Mouse (Mus musculus): ENCODE data around the gene Alg13. TPM values are rescaled to one million over a fixed set of nuclear protein-coding genes. Genes with fewer than 3 reads are reported as not detected.

The Alg13 gene
- total and polyA plus RNA-seq, 2 experiments from 2014 or later: 12.6 to 22.8 TPM

- peak overlapping the region; percentile 49 for H3K4me3 ChIP-seq (ENCODE audit: low read depth, low read length)
- no peaks in the 10 kb centered on the region for H3K4me1 ChIP-seq (ENCODE audit: insufficient read depth)
- no peak for DNase-seq
- no peaks in the 10 kb centered on the region for H3K9me3 ChIP-seq (ENCODE audit: low read length)
- TF ChIP-seq CTCF (IDR thresholded peaks at IDR 0.05; ENCODE audit: low read depth): peak; percentile 22; the same call in 1 of the 2 replicates
- H3K36me3 ChIP-seq (ENCODE audit: insufficient read depth): no peaks in the 10 kb centered on the region
- WGBS: 21% methylated on average over 39 of the region's 53 CpGs
- no peaks in the 10 kb centered on the region for H3K27me3 ChIP-seq (ENCODE audit: insufficient read depth, low read length)
- peak overlapping the region; percentile 66 for H3K4me2 ChIP-seq (ENCODE audit: low read depth)
- peak overlapping the region; percentile 54 for H3K9ac ChIP-seq
- peak overlapping the region; percentile 69 for H3K27ac ChIP-seq (ENCODE audit: low read depth, low read length)
- ATAC-seq: peak; percentile 72
Observed at GRCm38 (mm10) chrX:144318164-144318979, 768 bp downstream of the Alg13 start.

DNA sequence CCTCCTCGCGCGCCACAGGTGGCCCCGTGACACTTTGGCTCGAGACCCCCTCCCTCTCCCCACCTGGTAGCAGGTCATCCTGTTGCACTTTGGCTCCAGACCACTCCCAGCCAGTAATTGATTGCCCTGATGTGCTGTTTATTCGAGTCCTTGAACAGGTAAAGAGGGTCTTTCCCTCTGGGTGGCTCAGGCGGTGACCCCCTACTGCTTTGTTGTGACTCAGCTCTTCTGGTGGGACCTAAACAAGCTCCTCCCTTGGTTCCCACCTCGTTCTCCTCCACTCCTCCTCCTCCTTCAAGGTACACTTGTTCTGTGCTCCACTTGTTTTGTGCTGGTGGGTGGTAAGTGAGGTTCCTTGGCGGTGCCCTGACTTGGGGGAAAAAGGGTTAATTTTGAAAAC lies 1.8 kb downstream of the Alg13 start:
- 0 out of 2 replicates have a peak overlapping the region, but pooled peaks have one; percentile 11 for H3K4me3 ChIP-seq (ENCODE audit: low read depth, low read length)
- H3K4me1 ChIP-seq (ENCODE audit: insufficient read depth): no peaks in the 10 kb centered on the region
- no peaks in the 10 kb centered on the region for H3K9me3 ChIP-seq (ENCODE audit: low read length)
- DNase-seq (no peak), ATAC-seq (no peak)
- no peak for TF ChIP-seq CTCF (IDR thresholded peaks at IDR 0.05; ENCODE audit: low read depth)
- no peak overlapping the region for H3K9ac ChIP-seq
- H3K27ac ChIP-seq (ENCODE audit: low read depth, low read length): no peak overlapping the region
- no peaks in the 10 kb centered on the region for H3K36me3 ChIP-seq (ENCODE audit: insufficient read depth)
- H3K27me3 ChIP-seq (ENCODE audit: insufficient read depth, low read length): no peaks in the 10 kb centered on the region
- peak overlapping the region; percentile 66 for H3K4me2 ChIP-seq (ENCODE audit: low read depth)
- 54% methylated on average over 9 of the region's 9 CpGs for WGBS

DNA sequence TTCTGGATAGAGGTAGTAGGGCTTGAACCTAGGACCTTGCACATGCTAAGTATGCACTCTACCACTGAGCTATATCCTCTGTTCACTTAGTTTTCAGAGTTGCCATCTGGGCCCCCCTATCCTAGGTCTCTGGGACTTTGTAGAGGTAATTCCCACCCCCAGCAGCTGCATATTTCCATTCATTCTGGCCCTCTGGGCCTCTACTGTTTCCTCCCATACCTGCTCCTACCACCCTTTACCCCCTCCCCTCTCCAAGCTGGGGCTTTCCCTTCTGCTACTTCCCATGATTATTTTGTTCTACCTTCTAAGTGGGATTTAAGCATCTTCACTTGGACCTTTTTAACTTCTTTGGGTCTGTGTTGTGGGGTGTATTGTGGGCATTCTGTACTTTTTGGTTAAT lies 7.8 kb downstream of the Alg13 start:
- no peak overlapping the region for H3K4me3 ChIP-seq (ENCODE audit: low read depth, low read length)
- no peaks in the 10 kb centered on the region for H3K9me3 ChIP-seq (ENCODE audit: low read length)
- no peaks in the 10 kb centered on the region for H3K27me3 ChIP-seq (ENCODE audit: insufficient read depth, low read length)
- DNase-seq (no peak), ATAC-seq (no peak)
- no peak overlapping the region for H3K4me2 ChIP-seq (ENCODE audit: low read depth)
- no peak overlapping the region for H3K9ac ChIP-seq
- H3K4me1 ChIP-seq (ENCODE audit: insufficient read depth): no peaks in the 10 kb centered on the region
- no peaks in the 10 kb centered on the region for H3K36me3 ChIP-seq (ENCODE audit: insufficient read depth)
- TF ChIP-seq CTCF (IDR thresholded peaks at IDR 0.05; ENCODE audit: low read depth): no peak
- no peak overlapping the region for H3K27ac ChIP-seq (ENCODE audit: low read depth, low read length)

- Histone ChIP-seq H3K36me3 (ENCODE audit: insufficient read depth) (no peaks in the 10 kb centered on the region), H3K4me3 (ENCODE audit: low read depth, low read length) (no peak overlapping the region), H3K27me3 (ENCODE audit: insufficient read depth, low read length) (no peaks in the 10 kb centered on the region), H3K4me2 (ENCODE audit: low read depth) (no peak overlapping the region), H3K9ac (no peak overlapping the region), H3K4me1 (ENCODE audit: insufficient read depth) (no peaks in the 10 kb centered on the region), H3K27ac (ENCODE audit: low read depth, low read length) (no peak overlapping the region), H3K9me3 (ENCODE audit: low read length) (no peaks in the 10 kb centered on the region)
- ATAC-seq (no peak; the same call in 1 of the 2 replicates), DNase-seq (peak; percentile 9)
- WGBS: 39% methylated on average over 8 of the region's 8 CpGs
- TF ChIP-seq CTCF (IDR thresholded peaks at IDR 0.05; ENCODE audit: low read depth): no peak
Observed at GRCm38 (mm10) chrX:144335332-144336015, 17.9 kb downstream of the Alg13 start.

DNA sequence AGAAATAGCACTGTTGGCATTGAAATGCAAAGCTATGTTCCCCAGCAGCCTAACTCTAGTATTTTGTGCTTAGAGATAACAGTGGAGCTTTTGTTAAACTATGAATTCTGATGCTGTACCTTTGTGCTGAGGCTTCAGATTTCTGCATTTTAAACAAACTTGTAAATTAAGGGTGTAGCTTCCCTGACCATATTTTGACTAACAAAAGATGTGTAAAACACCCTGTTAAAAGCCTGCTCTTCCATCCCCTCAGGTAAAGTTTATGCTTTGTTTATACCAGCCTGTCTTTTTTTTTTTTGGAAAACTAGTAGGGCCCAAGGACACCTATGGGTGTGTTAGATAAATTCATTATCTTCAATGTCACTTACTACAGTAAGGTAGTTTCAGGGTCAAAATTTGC lies 20.3 kb downstream of the Alg13 start:
- no peak for TF ChIP-seq CTCF (IDR thresholded peaks at IDR 0.05; ENCODE audit: low read depth)
- Histone ChIP-seq H3K36me3 (ENCODE audit: insufficient read depth) (no peaks in the 10 kb centered on the region), H3K4me1 (ENCODE audit: insufficient read depth) (no peaks in the 10 kb centered on the region), H3K4me2 (ENCODE audit: low read depth) (no peak overlapping the region), H3K4me3 (ENCODE audit: low read depth, low read length) (no peak overlapping the region), H3K9me3 (ENCODE audit: low read length) (no peaks in the 10 kb centered on the region), H3K27ac (ENCODE audit: low read depth, low read length) (no peak overlapping the region), H3K9ac (no peak overlapping the region), H3K27me3 (ENCODE audit: insufficient read depth, low read length) (no peaks in the 10 kb centered on the region)
- ATAC-seq (no peak), DNase-seq (no peak)

DNA sequence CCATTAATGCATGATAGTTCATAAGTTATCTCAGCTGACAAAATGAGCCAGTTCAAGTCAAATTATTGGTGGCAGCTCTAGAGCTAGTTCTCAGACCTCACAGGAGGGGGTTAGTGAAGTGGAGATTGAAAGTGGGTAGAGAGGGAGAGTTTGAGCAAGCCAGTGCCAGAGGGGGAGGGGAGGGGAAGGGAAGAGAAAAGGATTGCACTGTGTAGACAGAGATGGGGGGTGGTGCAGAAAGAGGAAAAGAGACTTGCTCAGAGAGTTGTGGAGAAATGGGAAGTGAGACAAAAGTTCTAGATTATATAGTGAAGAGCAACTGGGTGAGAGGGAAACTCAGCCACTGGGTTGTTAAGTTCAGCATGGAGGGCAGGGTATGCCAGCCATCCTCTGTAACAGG lies 20.8 kb downstream of the Alg13 start:
- Histone ChIP-seq H3K9me3 (ENCODE audit: low read length) (no peaks in the 10 kb centered on the region), H3K27ac (ENCODE audit: low read depth, low read length) (no peak overlapping the region), H3K4me1 (ENCODE audit: insufficient read depth) (no peaks in the 10 kb centered on the region), H3K4me3 (ENCODE audit: low read depth, low read length) (no peak overlapping the region), H3K36me3 (ENCODE audit: insufficient read depth) (no peaks in the 10 kb centered on the region), H3K9ac (no peak overlapping the region), H3K27me3 (ENCODE audit: insufficient read depth, low read length) (no peaks in the 10 kb centered on the region), H3K4me2 (ENCODE audit: low read depth) (no peak overlapping the region)
- TF ChIP-seq CTCF (IDR thresholded peaks at IDR 0.05; ENCODE audit: low read depth): no peak
- no peak for ATAC-seq
- no peak for DNase-seq

- no peaks in the 10 kb centered on the region for H3K27me3 ChIP-seq (ENCODE audit: insufficient read depth, low read length)
- no peaks in the 10 kb centered on the region for H3K4me1 ChIP-seq (ENCODE audit: insufficient read depth)
- no peaks in the 10 kb centered on the region for H3K9me3 ChIP-seq (ENCODE audit: low read length)
- H3K4me2 ChIP-seq (ENCODE audit: low read depth): no peak overlapping the region
- 65% methylated on average over 2 of the region's 2 CpGs for WGBS
- H3K27ac ChIP-seq (ENCODE audit: low read depth, low read length): no peak overlapping the region
- no peak overlapping the region for H3K4me3 ChIP-seq (ENCODE audit: low read depth, low read length)
- TF ChIP-seq CTCF (IDR thresholded peaks at IDR 0.05; ENCODE audit: low read depth): no peak
- ATAC-seq (no peak), DNase-seq (no peak)
- H3K36me3 ChIP-seq (ENCODE audit: insufficient read depth): no peaks in the 10 kb centered on the region
- H3K9ac ChIP-seq: no peak overlapping the region
Observed at GRCm38 (mm10) chrX:144374196-144374595, 56.6 kb downstream of the Alg13 start.
